ENCODE assay signal across 9 mouse cellular contexts in genomic region chr11:116280751-116281663, GRCm38 (mm10). TPM values are rescaled to one million over a fixed set of nuclear protein-coding genes. Genes with fewer than 3 reads are reported as not detected.
DNase-seq lines count a peak whose midpoint lies in the region; ATAC-seq and TF ChIP-seq lines count a peak whose summit lies in the region.
"Had no signal": no experiment of that assay in that cellular context is flagged by ENCODE, and none has a peak within 500 bp of the region (broad histone marks: within the 10 kb centered on the region; RNA-seq: fewer than 3 reads in every experiment).

TSS of gene Galr2 (plus strand) at chr11:116280939.

- H3K27ac ChIP-seq in lung, embryonic 16.5 days (ENCODE audit: low read length): no peak within 1 kb of the TSS
- H3K27ac ChIP-seq in forebrain, embryonic 11.5 days (ENCODE audit: low read depth, low read length): no peak within 1 kb of the TSS
- no peak within 1 kb of the TSS for H3K27ac ChIP-seq in limb, embryonic 15.5 days
- no peak within 1 kb of the TSS for H3K27ac ChIP-seq in thymus, adult 2 months (ENCODE audit: control insufficient read depth, insufficient read depth, low read length)

- H3K36me3 ChIP-seq in lung, embryonic 16.5 days (ENCODE audit: control insufficient read depth, insufficient read depth, low read length): no peaks in the 10 kb centered on the region
- no peaks in the 10 kb centered on the region for H3K36me3 ChIP-seq in forebrain, embryonic 11.5 days (ENCODE audit: control insufficient read depth, insufficient read depth, low read length)
- H3K36me3 ChIP-seq in limb, embryonic 15.5 days: no peaks in the 10 kb centered on the region
- no peaks in the 10 kb centered on the region for H3K36me3 ChIP-seq in splenic B cell, adult 2 months (ENCODE audit: control insufficient read depth, insufficient read depth, low read length, poor library complexity, severe bottlenecking)
- no peaks in the 10 kb centered on the region for H3K36me3 ChIP-seq in thymus, adult 2 months (ENCODE audit: control insufficient read depth, insufficient read depth, low read length)

- H3K9me3 ChIP-seq in lung, embryonic 16.5 days (ENCODE audit: control insufficient read depth, low read length): no peaks in the 10 kb centered on the region
- H3K9me3 ChIP-seq in forebrain, embryonic 11.5 days (ENCODE audit: control insufficient read depth, low read length): no peaks in the 10 kb centered on the region
- H3K9me3 ChIP-seq in limb, embryonic 15.5 days: no peaks in the 10 kb centered on the region

- peaks cover 56% of the 10 kb centered on the region for H3K27me3 ChIP-seq in lung, embryonic 16.5 days (ENCODE audit: control insufficient read depth, insufficient read depth, low read depth, low read length)
- peaks cover 49% of the 10 kb centered on the region for H3K27me3 ChIP-seq in forebrain, embryonic 11.5 days (ENCODE audit: control insufficient read depth, insufficient read depth, low read length)
- peaks cover 64% of the 10 kb centered on the region for H3K27me3 ChIP-seq in limb, embryonic 15.5 days
- H3K27me3 ChIP-seq in splenic B cell, adult 2 months (ENCODE audit: control insufficient read depth, insufficient read depth, low read length, poor library complexity, severe bottlenecking): no peaks in the 10 kb centered on the region
- H3K27me3 ChIP-seq in thymus, adult 2 months (ENCODE audit: control insufficient read depth, insufficient read depth, low read length): peaks cover 31% of the 10 kb centered on the region; the same call in 1 of the 2 replicates

- TF ChIP-seq CTCF in thymus, adult 2 months (IDR thresholded peaks at IDR 0.05; ENCODE audit: borderline replicate concordance, control insufficient read depth, extremely low read depth, insufficient read depth, low read length, poor library complexity): no peak

- H3K4me1 ChIP-seq in lung, embryonic 16.5 days (replicated peaks; ENCODE audit: control insufficient read depth, insufficient read depth, low read length): peaks cover 9% of the 10 kb centered on the region
- H3K4me1 ChIP-seq in forebrain, embryonic 11.5 days (replicated peaks; ENCODE audit: control insufficient read depth, insufficient read depth, low read length): peaks cover 9% of the 10 kb centered on the region; the same call in 1 of the 2 replicates
- H3K4me1 ChIP-seq in limb, embryonic 15.5 days: peaks cover 27% of the 10 kb centered on the region
- no peaks in the 10 kb centered on the region; the same call in 1 of the 2 replicates for H3K4me1 ChIP-seq in thymus, adult 2 months (replicated peaks; ENCODE audit: control insufficient read depth, insufficient read depth, low read length)

- intact Hi-C loops in gastrocnemius, postnatal 36 days (cut with DNase I): no loop called here

- H3K9ac ChIP-seq in lung, embryonic 16.5 days (ENCODE audit: low read length): peak within 1 kb of the TSS; percentile 42
- no peak within 1 kb of the TSS for H3K9ac ChIP-seq in forebrain, embryonic 11.5 days (ENCODE audit: low read length)
- H3K9ac ChIP-seq in limb, embryonic 15.5 days: peak within 1 kb of the TSS; percentile 26; the same call in 1 of the 2 replicates

- peak within 1 kb of the TSS; percentile 57 for H3K4me2 ChIP-seq in lung, embryonic 16.5 days (ENCODE audit: low read depth, low read length)
- H3K4me2 ChIP-seq in forebrain, embryonic 11.5 days (ENCODE audit: low read depth, low read length, severe bottlenecking): peak within 1 kb of the TSS; percentile 39
- H3K4me2 ChIP-seq in limb, embryonic 15.5 days: peak within 1 kb of the TSS; percentile 54

- peak within 1 kb of the TSS; percentile 42 for H3K4me3 ChIP-seq in lung, embryonic 16.5 days (ENCODE audit: low read length)
- peak within 1 kb of the TSS; percentile 23 for H3K4me3 ChIP-seq in forebrain, embryonic 11.5 days (ENCODE audit: low read depth, low read length)
- peak within 1 kb of the TSS; percentile 36 for H3K4me3 ChIP-seq in limb, embryonic 15.5 days
- H3K4me3 ChIP-seq in thymus, adult 2 months (ENCODE audit: control insufficient read depth, insufficient read depth, low read length): no peak within 1 kb of the TSS

- WGBS in lung, embryonic 16.5 days: 6% methylated on average over 48 of the region's 48 CpGs
- WGBS in forebrain, embryonic 11.5 days: 6% methylated on average over 48 of the region's 48 CpGs
- WGBS in limb, embryonic 15.5 days: 6% methylated on average over 48 of the region's 48 CpGs
- 17% methylated on average over 48 of the region's 48 CpGs for WGBS in thymus, adult 2 months

- TF ChIP-seq POLR2A in thymus, adult 2 months (IDR thresholded peaks at IDR 0.05; ENCODE audit: control insufficient read depth, extremely low read depth, insufficient read depth, low read length, poor library complexity): no peak

- DNase-seq in lung, postnatal 36 days: no peak
- DNase-seq in forebrain, embryonic 11.5 days (ENCODE audit: low spot score): no peak
- DNase-seq in splenic B cell, adult 2 months (ENCODE audit: low read depth, low spot score): peak; percentile 20
- DNase-seq in layer of hippocampus, adult 9-10 months (ENCODE audit: low spot score): no peak
- no peak for DNase-seq in thymus, adult 2 months
- DNase-seq in gastrocnemius, postnatal 36 days: no peak

- no peak for ATAC-seq in lung, embryonic 16.5 days (ENCODE audit: low read depth)
- ATAC-seq in forebrain, embryonic 11.5 days (replicated peaks; ENCODE audit: low FRiP score): no peak
- no peak for ATAC-seq in limb, embryonic 15.5 days (ENCODE audit: insufficient number of reproducible peaks, low FRiP score, low TSS enrichment, low read depth)

RNA-seq across cellular contexts. Expression of gene Galr2, which starts in this region (rescaled TPM):
- 0.21 and 0.25 TPM in 2 replicates for polyA plus RNA-seq in lung, embryonic 16.5 days (2015; fragmentation: Nextera tagmentation; extraction: Ambion mirVana)
- polyA plus RNA-seq in forebrain, embryonic 11.5 days (2014; fragmentation: Nextera tagmentation; extraction: Ambion mirVana): 0.27 TPM in 1 of 2 replicates, not detected in the other
- polyA plus RNA-seq in limb, embryonic 15.5 days (2015; fragmentation: Nextera tagmentation; extraction: Ambion mirVana): 0.41 and 0.62 TPM in 2 replicates
- polyA plus RNA-seq in thymus, adult 2 months (2012; rRNA removed): 0.59 and 1.1 TPM in 2 replicates
- under 1 TPM; 0.12 to 0.31 TPM for total RNA-seq in gastrocnemius, postnatal 36 days (2021)
- polyA plus RNA-seq: liver, embryonic 16.5 days had no signal
